Mouse (Mus musculus) layer of hippocampus, adult 6 months (tissue): ENCODE measurements around the gene Napepld. TPM values are rescaled to one million over a fixed set of nuclear protein-coding genes. Genes with fewer than 3 reads are reported as not detected.

ENCODE experiments used
- long read RNA-seq, 2 experiments: library from polyadenylated mRNA; unstranded; transcript quantifications; one replicate each; pipeline ENCODE4 v2.0.0; 2019 to 2020
- polyA plus RNA-seq: library from polyadenylated mRNA; unstranded; fragments of <200 nt; fragmentation: Nextera tagmentation; gene quantifications from 2 replicates; pipeline ENCODE4 v1.2.3, GENCODE M21; 2021

Gene Napepld
- polyA plus RNA-seq = 11.3 and 11.6 TPM in 2 replicates
- long read RNA-seq, experiment 1, transcript Napepld-202 (5 exons, 3,954 nt) = major isoform, 6 of 26 reads
- long read RNA-seq, experiment 1, partial matches to known transcripts = 14 of 26 reads
- long read RNA-seq, experiment 1, other reads (novel, unspliced or antisense) = 2 of 26 reads
- long read RNA-seq, experiment 2, transcript Napepld-202 (5 exons, 3,954 nt) = major isoform, 57 of 137 reads
- long read RNA-seq, experiment 2, transcript Napepld-201 (5 exons, 3,724 nt) = minor isoform, 52 of 137 reads
- long read RNA-seq, experiment 2, partial matches to known transcripts = 12 of 137 reads
- long read RNA-seq, experiment 2, other reads (novel, unspliced or antisense) = 16 of 137 reads

DNA sequence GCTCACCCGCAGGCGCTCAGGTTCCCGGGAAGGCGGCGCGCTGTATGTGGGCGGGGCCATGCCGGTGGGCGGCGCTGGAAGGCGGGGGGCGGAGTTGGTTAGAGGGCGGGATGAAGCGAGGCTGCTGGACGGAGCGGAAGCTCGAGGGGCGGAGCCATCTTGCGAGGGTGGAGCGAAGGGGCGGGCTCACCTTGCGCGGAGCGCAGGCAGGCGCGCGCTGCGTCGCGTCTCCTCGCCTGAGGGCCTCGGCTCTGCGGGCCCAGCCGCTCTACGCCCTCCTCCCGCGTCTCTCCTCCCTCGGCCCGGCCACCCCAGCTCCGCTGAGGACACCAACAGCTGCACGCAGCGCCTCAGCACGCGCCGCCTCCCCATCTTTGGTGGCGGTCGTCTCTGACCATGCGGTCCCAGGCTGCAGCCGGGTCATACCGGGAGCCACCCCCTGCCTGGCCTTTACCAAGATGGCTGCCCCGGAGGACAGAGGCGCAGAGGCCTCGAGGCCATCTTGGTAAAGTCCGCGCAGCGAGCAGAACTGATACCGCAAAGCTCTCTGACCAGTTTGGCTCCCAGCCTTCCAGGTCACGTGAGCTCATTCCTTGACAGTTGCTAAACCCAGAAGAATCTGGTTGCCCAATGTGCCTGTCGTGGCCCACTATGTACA, at the start of gene Napepld:
Napepld (minus strand) TSS at position 46 of the 658 bp plus-strand sequence.

DNA sequence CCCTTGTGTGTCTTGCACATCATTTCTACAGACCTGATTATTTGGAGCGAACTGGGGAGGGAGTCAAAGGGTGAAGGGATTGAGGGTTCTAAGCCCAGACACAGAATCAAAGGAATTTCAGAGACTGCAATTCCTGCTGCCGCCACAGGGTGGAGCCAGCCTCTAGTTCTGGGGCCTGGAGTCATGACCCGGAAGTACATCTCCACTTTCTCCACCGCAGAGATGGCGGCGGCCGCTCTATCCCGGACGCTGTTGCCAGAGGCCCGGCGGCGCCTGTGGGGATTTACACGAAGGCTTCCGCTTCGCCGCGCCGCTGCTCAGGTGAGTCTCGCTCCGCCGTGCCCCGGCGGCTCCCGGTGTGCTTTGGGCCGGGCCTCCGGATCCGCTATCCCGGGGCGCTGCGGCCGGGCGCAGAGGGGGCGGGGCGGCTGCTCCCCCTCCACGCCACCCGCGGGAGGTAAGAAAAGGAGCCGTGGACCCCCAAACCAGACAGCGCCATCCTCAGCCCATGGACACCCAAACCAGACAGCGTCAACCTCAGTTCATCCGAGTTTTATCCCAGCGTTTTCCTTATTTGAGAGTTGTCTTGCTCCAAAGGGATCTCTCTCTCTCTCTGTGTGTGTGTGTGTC, 35.9 kb upstream of the Napepld start, which contains the start of gene Pmpcb:
Pmpcb (plus strand) TSS at position 186 of the 630 bp plus-strand sequence.

DNA sequence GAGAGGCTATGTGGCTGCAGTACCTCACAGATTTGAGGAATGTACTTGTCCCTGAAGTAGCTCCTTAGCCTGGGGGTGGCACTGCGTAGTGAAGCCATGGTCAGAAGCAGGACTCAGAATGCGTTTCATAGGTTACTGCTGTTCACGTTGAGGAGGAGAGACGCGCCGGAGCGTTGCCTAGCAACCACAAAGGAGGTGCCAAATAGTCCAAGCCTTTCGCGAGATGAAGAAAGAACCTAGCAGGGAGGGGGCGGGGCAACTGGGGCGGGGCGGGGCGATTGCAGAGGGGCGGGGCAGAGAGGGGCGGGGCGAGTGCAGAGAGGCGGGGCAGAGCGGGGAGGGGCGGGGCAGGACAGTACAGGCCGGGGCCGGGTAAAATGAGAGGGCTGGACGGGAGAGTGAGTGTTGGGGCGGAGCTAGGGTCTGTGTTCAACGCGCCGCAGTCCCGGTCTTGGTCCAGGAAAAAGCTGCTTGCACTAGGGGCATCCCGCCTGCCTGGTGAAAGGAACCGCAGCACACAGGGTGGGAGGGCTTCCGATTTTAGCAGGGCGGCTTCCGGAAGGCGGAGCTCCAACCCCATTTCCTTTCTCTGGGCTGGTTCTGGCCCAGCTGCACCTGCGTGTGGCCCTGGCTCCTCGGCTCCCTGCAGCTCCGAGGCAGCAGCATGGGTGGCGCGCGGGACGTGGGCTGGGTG, 55.6 kb downstream of the Napepld start, which contains the start of the genes Fbxl13 and Armc10:
Fbxl13 (minus strand) TSS at position 196 of the 694 bp plus-strand sequence.
Armc10 (plus strand) TSS at position 375 of the 694 bp plus-strand sequence.

Other genes starting within 250 kb of the Napepld start
- gene Lrrc17, start 157.8 kb downstream of the Napepld start, polyA plus RNA-seq = 0.34 and 0.44 TPM in 2 replicates
- gene Fbxl13, start 55.8 kb downstream of the Napepld start, polyA plus RNA-seq = 0.15 and 0.19 TPM in 2 replicates
- gene Armc10, start 55.6 kb downstream of the Napepld start, polyA plus RNA-seq = 19.5 and 20.2 TPM in 2 replicates
- gene Pmpcb, start 35.7 kb upstream of the Napepld start, polyA plus RNA-seq = 73.5 and 86.6 TPM in 2 replicates
- 28.6 and 35.4 TPM in 2 replicates for gene Dnajc2, start 83.9 kb upstream of the Napepld start, polyA plus RNA-seq
- gene Psmc2, start 83.9 kb upstream of the Napepld start, polyA plus RNA-seq = 134 and 139 TPM in 2 replicates
- gene Slc26a5, start 164.2 kb upstream of the Napepld start, polyA plus RNA-seq = 0.31 TPM in 1 of 2 replicates, not detected in the other